Mouse (Mus musculus) brain, adult 2 months (tissue): ENCODE measurements around the gene Cntn5.

Source experiments
- DNase-seq: peaks from one replicate; pipeline ENCODE4 v3.0.0; 2011; ENCODE audit warnings: low read depth, low spot score

The Cntn5 gene

DNA sequence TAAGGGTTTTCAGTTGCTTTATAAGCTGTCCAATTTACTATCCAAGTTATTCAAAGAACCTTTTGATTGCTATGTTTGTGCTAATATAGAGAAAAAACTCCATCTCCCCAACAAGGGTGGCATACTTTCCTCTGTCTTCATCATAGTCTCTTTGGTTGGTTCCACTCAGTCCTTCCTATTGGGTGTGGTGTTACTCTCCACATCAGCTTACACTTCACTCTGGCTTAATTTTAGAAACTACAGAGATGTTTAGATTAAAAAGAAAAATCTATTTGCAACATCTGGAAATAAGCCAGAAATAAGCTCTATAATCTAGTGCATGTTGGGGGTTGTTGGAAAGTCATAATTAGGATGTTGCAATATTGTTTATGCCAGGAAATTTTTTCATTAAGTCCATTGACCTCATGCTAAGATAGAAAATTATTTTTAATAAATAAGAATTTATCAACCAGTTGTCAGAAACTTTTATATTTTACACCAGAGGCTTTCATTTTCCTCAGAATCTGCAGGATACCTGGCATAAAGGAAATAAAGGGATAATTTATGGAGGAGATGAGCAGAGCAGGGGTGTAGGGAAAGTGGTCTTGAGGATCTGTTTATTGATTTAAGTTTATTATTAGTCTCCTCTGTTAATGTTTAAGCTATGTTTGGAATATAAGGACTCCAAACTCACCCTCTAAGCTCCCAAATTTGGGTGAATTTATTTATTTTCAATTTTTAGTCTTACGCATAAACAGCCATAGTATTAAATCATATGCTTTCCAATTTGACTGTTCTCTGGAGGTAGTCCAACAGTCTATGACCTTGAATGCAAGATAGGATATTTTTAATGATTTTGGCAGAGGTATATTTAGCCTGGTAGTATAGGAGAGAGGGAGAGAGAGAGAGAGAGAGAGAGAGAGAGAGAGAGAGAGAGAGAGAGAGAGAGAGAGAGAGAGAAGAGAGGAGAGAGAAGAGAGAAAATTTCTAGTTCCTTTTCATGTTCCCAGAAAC is 966.8 kb downstream of the Cntn5 start:
- no peak for DNase-seq

DNA sequence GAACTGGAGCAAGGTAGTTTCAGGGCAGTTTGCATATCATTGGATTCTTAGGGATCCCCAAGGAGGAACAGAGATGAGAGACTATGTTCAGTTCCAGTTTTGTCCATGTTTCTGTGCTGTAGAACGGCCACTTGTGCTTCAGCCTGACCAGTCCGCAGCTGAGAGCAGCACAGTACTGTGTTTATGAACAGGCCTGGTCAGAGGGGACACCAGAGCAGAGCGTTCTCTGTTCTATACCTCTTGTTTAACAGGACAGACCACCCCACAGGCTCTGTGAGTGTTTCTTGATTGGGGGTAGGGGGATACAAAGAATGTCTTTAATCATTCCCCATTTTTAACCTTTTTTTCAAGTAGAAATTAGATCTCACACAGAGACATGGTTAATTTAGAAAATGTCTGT is 984.0 kb downstream of the Cntn5 start:
- no peak for DNase-seq

DNA sequence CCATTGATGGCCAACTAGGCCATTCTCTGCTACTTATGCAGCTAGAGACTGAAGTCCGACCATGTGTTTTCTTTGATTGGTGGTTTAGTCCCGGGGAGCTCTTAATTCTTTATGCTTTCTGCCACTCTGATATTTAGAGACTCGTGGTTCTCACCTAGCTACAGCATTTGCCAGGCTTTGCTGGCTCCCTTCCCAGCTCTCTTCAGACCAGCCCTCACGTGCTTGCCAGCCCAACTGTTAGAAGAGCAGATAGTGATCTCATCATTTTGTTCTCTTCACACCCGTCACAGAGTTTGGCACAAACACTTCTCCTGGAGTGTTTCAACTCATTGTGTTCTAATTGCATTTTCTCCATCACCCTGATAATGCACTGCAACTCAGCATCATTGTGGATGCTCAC is 1005.5 kb downstream of the Cntn5 start:
- DNase-seq = peak; percentile 91

DNA sequence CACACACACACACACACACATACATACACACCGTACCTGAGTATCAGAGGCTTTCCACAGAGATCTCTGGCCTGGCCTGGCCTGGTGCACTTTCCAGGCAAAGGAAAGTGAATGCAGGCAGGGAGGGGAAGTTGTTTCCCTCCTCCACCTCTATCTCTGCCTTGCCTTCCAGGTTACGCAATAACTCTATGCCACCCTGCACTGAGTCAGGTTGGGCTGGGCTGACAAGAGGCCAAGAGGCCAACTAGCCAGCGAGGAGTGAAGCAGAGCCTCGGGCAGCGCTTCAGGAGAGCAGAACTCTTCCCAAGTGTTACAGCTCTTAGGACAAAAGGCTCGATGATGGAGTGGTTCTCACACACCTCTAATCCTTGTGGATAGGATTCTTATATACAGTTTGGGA is 1018.4 kb downstream of the Cntn5 start:
- no peak for DNase-seq

DNA sequence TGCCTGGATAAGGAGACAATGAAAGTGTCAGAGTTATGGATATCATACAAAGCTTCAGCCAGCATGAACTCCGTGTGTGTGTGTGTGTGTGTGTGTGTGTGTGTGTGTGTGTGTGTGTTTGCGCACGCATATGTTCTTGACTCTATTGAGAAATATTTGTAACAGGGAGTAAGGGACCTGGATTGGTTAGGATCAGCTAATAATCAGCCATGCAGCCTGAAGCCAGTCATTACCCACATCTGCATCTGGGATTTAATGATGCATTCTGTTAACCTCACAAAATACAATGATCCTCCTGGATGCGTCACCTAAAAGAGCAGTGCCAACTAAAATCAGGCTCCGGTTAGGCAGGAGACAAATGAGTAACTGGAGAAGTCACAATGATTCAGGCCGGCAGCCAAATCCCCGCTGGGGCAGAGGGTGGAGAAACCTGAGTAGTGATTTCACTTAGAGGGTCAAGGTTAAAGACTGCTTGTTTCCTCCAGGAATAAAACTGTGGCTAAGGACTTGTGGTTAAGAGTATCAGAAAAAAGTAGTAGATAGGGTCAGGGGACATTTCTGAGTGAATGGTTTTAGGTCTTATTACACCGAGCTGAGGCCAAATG is 1021.7 kb downstream of the Cntn5 start:
- DNase-seq = peak; percentile 20

DNA sequence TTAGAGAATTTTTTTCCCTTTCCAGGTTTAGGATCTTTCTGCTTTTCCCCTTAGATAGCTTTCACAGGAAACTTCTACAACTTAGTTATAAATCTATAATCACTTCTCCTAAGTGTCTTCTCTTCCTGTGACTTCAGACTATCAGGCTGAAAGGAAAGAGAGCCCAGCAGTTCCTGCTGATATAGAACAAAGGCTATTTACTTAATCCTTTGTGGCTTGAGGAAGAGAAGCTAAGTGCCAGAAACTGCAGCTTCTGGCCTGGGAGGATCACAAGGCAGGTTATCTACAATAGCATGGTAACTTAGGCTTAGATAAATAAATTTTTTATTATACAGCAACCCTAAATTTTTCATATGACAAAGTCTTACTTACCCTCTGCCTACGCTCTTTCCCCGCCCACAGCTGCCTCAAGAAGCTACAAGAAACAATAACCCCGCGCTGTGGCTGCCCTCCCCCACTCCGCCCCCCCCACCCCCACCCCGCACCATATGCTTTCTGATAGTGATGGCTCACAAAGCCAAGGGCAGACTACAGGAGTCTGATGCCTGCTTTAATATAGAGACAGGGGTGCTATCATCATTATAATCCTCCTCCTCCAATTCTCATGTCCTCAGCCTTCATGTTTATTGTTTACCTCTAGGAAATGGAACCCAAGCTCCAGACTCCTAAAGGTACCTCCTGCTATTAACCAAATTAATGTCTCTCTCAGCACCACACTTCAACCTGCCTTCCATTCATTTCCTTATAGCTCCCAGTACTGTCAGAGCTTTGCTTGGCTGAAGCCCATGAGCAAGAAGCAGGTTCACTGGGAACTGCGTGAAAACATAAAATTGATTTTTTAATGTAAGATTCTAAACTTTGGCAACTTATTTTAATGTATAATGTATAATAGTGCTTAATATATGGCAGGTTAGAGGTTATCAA is 1032.2 kb downstream of the Cntn5 start:
- DNase-seq = no peak

DNA sequence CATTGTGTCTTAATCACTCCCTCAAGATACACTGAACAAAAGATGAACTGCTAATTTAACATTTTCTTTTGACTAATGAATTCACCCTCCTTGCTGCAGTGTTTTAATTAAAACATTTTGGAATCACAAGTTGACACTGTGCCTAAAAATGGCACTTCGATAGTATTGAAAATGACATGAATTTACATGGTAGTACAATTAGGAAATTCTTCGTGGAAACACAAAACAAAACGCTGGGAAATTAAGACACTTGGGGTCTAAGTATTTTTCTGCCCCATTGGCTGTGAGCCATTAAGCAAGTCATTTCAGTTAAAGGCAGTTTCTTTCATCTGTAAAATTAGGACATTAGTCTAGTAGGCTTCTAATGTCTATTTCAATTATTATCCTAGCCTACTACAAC is 1043.9 kb downstream of the Cntn5 start:
- no peak for DNase-seq

DNA sequence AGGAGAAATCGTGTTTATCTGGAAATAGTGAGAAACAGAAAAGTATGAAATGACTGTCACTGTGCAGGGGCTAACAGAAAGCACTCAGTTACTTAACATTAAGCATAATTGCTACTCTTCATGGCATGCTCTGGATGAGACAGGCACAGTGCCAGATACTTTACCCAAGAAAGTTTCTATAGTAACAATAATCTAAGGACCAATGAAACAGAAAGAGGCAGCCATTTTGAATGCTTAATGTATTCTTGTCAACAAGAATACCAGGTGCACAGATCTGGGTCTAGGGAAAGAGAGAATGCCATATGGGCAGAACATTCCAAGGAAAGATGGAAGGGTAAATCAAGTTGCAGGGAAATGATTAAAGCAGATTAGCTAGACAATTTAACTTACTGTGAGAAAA is 1045.3 kb downstream of the Cntn5 start:
- DNase-seq = no peak

DNA sequence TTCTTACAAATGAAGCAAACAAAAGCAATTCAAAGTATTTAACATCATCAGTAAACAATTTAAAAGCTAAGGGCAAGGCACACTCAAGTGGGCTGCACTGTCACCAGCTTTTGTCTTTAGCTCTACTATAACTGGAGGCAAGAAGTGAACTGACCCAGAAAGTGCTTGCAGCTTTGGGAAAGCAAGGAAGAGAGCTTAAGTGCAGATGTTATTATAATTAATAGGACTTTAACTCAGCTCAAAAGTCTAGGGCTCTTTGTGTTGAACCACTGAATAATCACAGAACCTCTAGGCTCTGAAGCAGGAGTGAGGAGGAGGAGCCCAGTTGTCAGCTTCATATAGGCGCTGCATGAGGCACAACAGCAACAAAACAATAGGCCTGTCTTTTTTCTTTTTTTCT is 1049.8 kb downstream of the Cntn5 start:
- DNase-seq = peak; percentile 48

DNA sequence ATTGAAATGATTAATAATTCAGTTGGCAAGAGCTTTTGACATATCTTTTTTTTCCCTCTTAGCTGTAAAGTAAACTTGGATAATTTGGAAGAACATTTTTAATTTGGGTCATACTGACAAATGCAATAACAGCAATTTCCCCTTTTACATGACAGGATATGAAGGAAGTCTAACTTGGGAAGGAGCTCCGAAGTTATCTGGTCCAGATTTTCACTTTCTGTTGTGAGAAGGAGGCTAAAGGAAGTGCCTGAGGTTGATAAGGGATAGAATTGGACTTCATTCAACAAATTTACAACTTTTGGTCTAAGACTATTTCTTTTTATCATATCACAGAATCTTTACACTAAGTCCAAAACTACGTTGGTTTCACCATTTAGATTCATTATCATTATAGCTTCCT is 1074.3 kb downstream of the Cntn5 start:
- no peak for DNase-seq

DNA sequence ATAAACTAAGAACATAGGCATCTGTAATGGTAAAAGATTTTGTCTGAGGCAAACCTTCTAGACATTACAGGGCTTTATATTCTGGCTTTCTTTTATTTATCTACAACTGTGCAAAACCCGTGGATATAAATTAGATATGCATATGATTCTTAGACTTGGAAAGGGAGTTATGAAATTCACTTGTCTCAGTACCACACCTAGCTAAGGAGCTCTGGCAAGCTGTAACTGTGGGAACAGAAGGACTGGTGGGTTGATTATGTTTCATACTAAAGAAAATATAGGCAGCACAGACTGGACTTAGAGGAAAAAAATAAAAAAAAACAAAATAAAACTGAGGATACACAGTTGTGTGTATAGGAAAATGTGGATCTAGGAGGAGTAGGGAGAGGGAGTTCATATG is 1084.6 kb downstream of the Cntn5 start:
- DNase-seq = peak; percentile 61

DNA sequence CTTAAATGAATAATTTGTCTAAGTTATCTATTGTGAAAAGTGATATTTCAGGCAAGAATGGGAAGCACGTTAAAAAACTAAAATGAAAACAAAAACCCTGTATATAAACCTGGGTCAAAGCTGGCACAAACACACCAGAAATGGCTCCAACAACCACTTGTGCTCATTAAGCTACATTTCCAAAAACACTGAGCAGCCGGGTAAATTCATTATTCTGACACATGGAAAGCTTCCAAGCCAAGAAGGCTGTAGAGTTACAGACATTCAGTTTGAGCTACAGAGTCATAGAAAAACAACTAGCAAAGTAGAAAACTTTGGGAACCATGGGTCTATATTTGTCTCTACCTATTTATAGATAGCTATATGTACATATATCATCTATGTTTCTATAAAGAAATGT is 1087.1 kb downstream of the Cntn5 start:
- DNase-seq = peak; percentile 24

DNA sequence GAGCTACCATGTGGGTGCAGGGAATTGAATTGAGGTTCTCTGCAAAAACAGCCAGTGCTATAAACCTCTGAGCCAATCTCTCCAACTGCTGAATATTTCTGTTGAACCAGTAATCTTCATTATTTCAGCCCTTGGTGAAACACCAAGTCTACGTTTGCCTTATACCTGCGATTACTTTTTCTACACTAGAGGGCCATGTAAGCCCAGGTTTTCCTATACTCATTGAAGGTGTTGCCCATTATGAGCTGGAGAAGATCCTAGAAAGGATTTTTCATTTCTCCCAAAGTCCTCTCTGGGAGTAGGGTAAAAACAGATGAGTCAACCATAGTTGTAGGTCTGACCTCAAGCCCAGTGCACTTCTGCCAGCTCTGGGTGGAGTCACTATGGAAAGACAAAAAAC is 1105.0 kb downstream of the Cntn5 start:
- peak; percentile 22 for DNase-seq

DNA sequence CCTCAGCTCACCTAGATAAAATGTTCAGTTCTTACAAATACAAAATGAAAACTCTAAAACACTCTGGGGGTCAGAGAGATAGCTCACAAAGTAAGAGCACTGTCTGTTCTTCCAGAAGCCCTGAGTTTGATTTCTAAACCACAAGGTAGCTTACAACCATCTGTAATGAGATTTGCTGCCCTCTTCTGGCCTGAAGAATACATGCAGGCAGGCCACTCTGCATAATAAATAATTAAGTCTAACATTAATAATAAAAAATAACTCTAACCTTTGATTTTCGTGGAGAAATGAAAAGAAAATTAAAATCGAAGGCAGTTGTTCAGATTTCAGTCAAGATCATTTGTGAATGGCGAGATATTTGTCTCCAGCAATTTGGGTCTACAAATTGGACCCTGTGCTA is 1120.9 kb downstream of the Cntn5 start:
- peak; percentile 14 for DNase-seq

DNA sequence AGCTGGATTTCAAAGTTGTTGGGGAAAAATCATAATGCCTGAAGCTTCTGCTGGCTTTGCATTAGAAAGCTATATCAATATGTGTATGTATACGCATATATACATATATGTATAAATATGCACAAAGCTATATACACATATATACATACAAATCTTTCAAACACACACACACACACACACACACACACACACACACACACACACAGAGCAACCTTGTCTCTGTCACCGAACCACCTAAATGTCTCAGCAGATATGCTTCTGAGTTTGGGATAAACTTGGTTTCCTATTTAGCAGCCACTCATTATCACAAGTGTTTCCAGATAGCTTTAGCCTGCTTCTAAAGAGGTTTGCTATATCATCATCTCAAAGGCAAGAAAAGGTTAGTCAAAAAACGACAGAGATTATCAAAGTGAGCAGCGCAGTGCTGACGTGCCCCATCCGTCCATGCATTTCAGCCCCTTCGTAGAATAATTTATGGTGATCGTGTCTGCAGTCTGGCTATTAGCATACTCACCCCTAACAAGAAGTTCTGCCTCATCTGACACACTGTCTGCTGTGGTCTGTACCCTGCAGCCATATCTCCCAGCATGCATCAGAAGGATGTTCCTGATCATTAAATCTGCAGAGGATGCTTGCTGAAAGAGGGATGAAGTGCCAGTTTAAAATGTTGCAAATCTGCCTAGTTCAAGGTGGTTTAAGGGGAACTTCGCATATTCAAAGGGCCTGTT is 1123.3 kb downstream of the Cntn5 start:
- DNase-seq = no peak

DNA sequence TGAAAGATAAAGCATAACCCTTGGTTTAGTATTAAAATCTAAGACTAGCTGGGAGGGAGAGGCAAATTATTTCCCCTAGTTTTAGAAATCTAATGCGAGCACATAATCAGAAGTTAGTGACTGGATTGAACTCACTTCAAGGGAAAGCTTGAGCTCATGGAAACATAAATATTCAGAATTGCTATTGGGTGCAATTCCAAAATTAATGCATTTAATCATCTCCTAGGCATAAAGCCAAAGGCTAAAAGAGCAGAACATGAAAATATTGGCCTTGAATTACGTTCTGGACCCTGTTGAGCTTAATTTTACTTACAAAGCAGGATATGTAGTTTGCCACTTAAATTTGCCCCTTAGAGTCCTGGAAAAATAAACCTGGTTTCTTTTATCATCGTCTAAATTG is 1124.9 kb downstream of the Cntn5 start:
- no peak for DNase-seq

DNA sequence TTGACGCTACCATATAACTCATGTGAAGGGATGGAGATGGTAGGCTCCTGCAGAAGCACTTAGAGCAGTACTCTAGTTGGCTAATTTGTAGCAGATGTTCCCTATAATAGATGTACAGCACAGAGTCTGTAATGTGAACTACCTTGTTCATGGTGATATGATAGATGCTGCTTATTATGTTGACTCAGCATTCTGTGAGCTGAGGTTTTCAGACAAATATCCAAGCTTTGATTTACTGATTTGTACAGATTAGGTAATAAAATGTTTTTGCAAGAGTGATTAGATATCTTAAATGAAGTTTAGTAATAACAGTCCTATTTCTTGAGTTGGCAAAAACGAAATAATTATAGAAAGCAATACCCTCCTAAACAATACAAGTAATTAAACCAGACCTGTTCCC is 1133.8 kb downstream of the Cntn5 start:
- no peak for DNase-seq

DNA sequence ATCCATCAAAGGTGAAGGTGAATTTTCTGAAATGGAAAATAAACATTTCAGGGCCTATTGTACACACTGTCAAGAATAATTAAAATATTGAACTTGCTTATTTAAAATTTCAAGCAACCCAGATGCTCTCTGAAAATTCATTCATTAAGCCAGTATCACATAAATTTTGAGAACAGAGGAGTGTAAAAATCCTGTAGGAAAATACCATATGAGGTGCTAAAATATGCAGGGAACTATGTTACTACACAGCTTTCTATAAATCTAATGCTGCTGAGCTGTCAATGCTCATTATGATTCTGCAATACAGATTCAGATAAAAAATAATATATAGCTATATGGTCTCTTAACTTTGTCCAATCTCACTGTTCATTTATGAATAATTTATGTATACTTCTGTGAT is 1134.9 kb downstream of the Cntn5 start:
- peak; percentile 8 for DNase-seq

DNA sequence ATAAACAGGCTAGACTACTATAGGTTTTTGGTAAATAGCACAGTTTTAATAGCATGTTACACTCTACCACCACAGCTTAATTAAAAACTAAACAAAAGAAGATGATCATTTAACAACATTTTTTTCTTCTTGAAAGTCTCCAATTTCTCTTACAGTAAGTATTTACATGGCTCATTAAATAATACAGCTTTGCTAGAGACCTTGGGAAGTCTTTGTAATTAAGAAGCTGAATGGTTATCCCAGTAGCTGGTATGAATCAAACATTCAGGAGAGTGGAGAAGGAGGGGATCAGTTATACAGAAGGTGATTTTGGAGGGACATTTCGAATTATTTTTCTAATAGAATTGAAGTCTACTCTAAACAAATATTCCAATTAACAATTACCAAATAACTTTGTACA is 1186.4 kb downstream of the Cntn5 start:
- no peak for DNase-seq

DNA sequence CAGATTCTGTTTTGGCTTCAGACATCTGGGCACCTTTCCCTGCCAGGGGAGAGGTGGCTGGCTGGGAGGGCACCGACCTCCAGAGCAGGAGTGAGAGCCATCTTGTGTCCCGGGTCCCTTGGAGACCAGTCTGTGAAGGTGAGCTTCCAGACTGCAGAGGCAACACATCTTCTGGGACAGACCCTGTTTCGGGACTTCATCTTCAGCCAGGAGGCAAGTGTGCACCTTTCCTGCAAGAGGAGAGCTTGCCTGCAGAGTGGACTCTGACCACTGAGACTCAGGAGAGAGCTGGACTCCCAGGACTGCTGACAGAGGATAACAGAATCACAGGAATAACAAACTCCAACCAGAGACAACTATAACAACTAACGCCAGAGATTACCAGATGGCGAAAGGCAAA is 1195.9 kb downstream of the Cntn5 start:
- DNase-seq = no peak

DNA sequence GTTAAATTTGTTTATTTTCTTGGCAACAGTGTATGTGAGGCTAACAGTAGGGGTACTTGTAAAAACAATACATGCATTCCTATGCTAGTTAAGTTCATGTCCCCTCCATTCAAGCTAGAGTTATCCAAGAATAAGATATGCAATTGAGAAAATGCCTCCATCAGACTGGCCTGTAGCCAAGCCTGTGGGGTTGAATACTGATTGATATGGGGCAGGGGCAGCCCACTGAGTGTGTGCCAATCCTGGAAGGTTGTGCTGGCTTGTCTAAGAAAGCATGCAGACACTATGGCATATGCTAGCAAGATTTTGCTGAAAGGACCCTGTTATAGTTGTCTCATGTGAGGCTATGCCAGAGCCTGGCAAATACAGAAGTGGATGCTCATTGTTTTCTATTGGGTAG is 1196.8 kb downstream of the Cntn5 start:
- DNase-seq = no peak
